Mouse (Mus musculus) liver, adult 2 months (tissue): ENCODE measurements around the gene Psmb4. TPM values are rescaled to one million over a fixed set of nuclear protein-coding genes. Genes with fewer than 3 reads are reported as not detected.
A peak's percentile ranks its signal among the peaks of the same experiment; 100 is the strongest.

Experiments used
- DNase-seq: peaks from one replicate; pipeline ENCODE4 v3.0.0-alpha.2; 2011; ENCODE audit warnings: low read depth, low spot score; ENCODE audit errors: extremely low read depth
- H3K27ac ChIP-seq: fragments of 200-500 bp; replicated peaks from 2 replicates; pipeline ENCODE4 v1.5.1; 2012; ENCODE audit warnings: low read depth, mild to moderate bottlenecking, control low read depth, inconsistent platforms, low read length; ENCODE audit not compliant: insufficient read depth
- H3K27me3 ChIP-seq: fragments of 200-500 bp; 2 replicates; pipeline ENCODE4 v1.6.1; 2012; ENCODE audit warnings: mild to moderate bottlenecking, moderate library complexity, low read length, inconsistent platforms; ENCODE audit not compliant: control insufficient read depth, insufficient read depth
- H3K36me3 ChIP-seq: fragments of 200-500 bp; 2 replicates; pipeline ENCODE4 v1.6.1; 2012; ENCODE audit warnings: low read length, inconsistent platforms; ENCODE audit not compliant: control insufficient read depth, insufficient read depth
- H3K4me1 ChIP-seq: fragments of 200-500 bp; 2 replicates; pipeline ENCODE4 v1.6.1; 2011; ENCODE audit warnings: low read length; ENCODE audit not compliant: control insufficient read depth, insufficient read depth
- H3K4me3 ChIP-seq: fragments of 200-500 bp; 2 replicates; pipeline ENCODE4 v1.5.1; 2011; ENCODE audit warnings: low read depth, mild to moderate bottlenecking, control low read depth, low read length, moderate library complexity; ENCODE audit not compliant: insufficient read depth
- H3K79me2 ChIP-seq: fragments of 200-500 bp; 2 replicates; pipeline ENCODE4 v1.6.1; 2012; ENCODE audit warnings: inconsistent platforms, mild to moderate bottlenecking, low read length, moderate library complexity; ENCODE audit not compliant: control insufficient read depth, insufficient read depth
- H3K9ac ChIP-seq: fragments of 200-500 bp; 2 replicates; pipeline ENCODE4 v1.6.1; 2012; ENCODE audit warnings: low read depth, mild to moderate bottlenecking, control low read depth, inconsistent platforms, low read length
- CTCF ChIP-seq: fragments of 200-500 bp; IDR thresholded peaks from 2 replicates; pipeline ENCODE4 v1.5.1; 2011; ENCODE audit warnings: low read depth, low read length, control low read depth
- POLR2A ChIP-seq: fragments of 200-500 bp; IDR thresholded peaks from 2 replicates; pipeline ENCODE4 v1.6.1; 2011; ENCODE audit warnings: low read length, control low read depth; ENCODE audit not compliant: insufficient read depth; ENCODE audit errors: extremely low read depth
- whole genome bisulfite sequencing: fragments of 180-500 bp; shearing (Covaris S2); methylation state at CpG from one replicate; pipeline ENCODE4 v1.1.7; 2018; 5-methylcytosine and 5-hydroxymethylcytosine counted together
- polyA plus RNA-seq: library from polyadenylated mRNA; depleted of rRNA; stranded (reverse); fragments of >200 nt; gene quantifications from 2 replicates; pipeline ENCODE4 v1.2.3, GENCODE M21; 2012
- total RNA-seq: library from RNA; depleted of rRNA; stranded (reverse); fragments of >200 nt; gene quantifications from 2 replicates; pipeline ENCODE4 v1.2.3, GENCODE M21; 2014

Psmb4 gene
- total and polyA plus RNA-seq, 2 experiments, result 246 to 271 TPM

- no peak overlapping the region for H3K27ac ChIP-seq
- no peaks in the 10 kb centered on the region for H3K36me3 ChIP-seq
- H3K4me3 ChIP-seq, result no peak overlapping the region
- H3K27me3 ChIP-seq, result no peaks in the 10 kb centered on the region
- no peak for DNase-seq
- no peak overlapping the region for H3K9ac ChIP-seq
- no peak for TF ChIP-seq CTCF
- no peak for TF ChIP-seq POLR2A
- H3K79me2 ChIP-seq, result no peaks in the 10 kb centered on the region
- WGBS, result 86% methylated on average over 4 of the region's 4 CpGs
- peaks cover 2% of the 10 kb centered on the region; the same call in 1 of the 2 replicates for H3K4me1 ChIP-seq
Observed at GRCm38 (mm10) chr3:94918845-94919244, 32.1 kb upstream of the Psmb4 start.

GRCm38 (mm10) chr3:94917816-94918361 is 31.1 kb upstream of the Psmb4 start:
- H3K27me3 ChIP-seq, result no peaks in the 10 kb centered on the region
- H3K4me3 ChIP-seq, result no peak overlapping the region
- DNase-seq, result no peak
- TF ChIP-seq CTCF (no peak), POLR2A (no peak)
- no peak overlapping the region for H3K27ac ChIP-seq
- no peak overlapping the region for H3K9ac ChIP-seq
- H3K4me1 ChIP-seq, result peaks cover 6% of the 10 kb centered on the region; the same call in 1 of the 2 replicates
- WGBS, result 80% methylated on average over 14 of the region's 14 CpGs
- no peaks in the 10 kb centered on the region for H3K36me3 ChIP-seq
- no peaks in the 10 kb centered on the region for H3K79me2 ChIP-seq

GRCm38 (mm10) chr3:94915903-94916741 is 29.4 kb upstream of the Psmb4 start:
- no peak for DNase-seq
- no peak overlapping the region for H3K4me3 ChIP-seq
- no peaks in the 10 kb centered on the region for H3K27me3 ChIP-seq
- no peak overlapping the region for H3K9ac ChIP-seq
- TF ChIP-seq CTCF (no peak), POLR2A (no peak)
- H3K36me3 ChIP-seq, result no peaks in the 10 kb centered on the region
- WGBS, result 70% methylated on average over 7 of the region's 7 CpGs
- no peaks in the 10 kb centered on the region for H3K79me2 ChIP-seq
- no peak overlapping the region for H3K27ac ChIP-seq
- H3K4me1 ChIP-seq, result peaks cover 6% of the 10 kb centered on the region; the same call in 1 of the 2 replicates

GRCm38 (mm10) chr3:94913801-94914200 is 27.0 kb upstream of the Psmb4 start:
- H3K4me1 ChIP-seq, result peaks cover 6% of the 10 kb centered on the region; the same call in 1 of the 2 replicates
- no peak overlapping the region for H3K9ac ChIP-seq
- no peaks in the 10 kb centered on the region for H3K27me3 ChIP-seq
- peak; percentile 90 for DNase-seq
- H3K4me3 ChIP-seq, result no peak overlapping the region
- TF ChIP-seq CTCF, result no peak
- TF ChIP-seq POLR2A, result no peak
- H3K27ac ChIP-seq, result peak overlapping the region; percentile 67
- no peaks in the 10 kb centered on the region for H3K79me2 ChIP-seq
- 15% methylated on average over 5 of the region's 5 CpGs for WGBS
- no peaks in the 10 kb centered on the region for H3K36me3 ChIP-seq

GRCm38 (mm10) chr3:94911050-94911693 is 24.4 kb upstream of the Psmb4 start:
- no peaks in the 10 kb centered on the region for H3K27me3 ChIP-seq
- no peak overlapping the region for H3K27ac ChIP-seq

More at GRCm38 (mm10) chr3:94911050-94911693, 24.4 kb upstream of the Psmb4 start:
- H3K4me3 ChIP-seq, result no peak overlapping the region
- DNase-seq, result no peak
- no peak for TF ChIP-seq CTCF
- no peak for TF ChIP-seq POLR2A
- H3K4me1 ChIP-seq, result peaks cover 6% of the 10 kb centered on the region; the same call in 1 of the 2 replicates
- 86% methylated on average over 2 of the region's 2 CpGs for WGBS
- H3K36me3 ChIP-seq, result no peaks in the 10 kb centered on the region
- no peaks in the 10 kb centered on the region for H3K79me2 ChIP-seq
- H3K9ac ChIP-seq, result no peak overlapping the region
